Mouse (Mus musculus) ES-CJ7 (cell line): ENCODE measurements around the gene Casp3.

ENCODE experiments used
- DNase-seq: peaks from one replicate; pipeline ENCODE4 v3.0.0; 2011; ENCODE audit warnings: low read depth, low spot score

The Casp3 gene

DNA sequence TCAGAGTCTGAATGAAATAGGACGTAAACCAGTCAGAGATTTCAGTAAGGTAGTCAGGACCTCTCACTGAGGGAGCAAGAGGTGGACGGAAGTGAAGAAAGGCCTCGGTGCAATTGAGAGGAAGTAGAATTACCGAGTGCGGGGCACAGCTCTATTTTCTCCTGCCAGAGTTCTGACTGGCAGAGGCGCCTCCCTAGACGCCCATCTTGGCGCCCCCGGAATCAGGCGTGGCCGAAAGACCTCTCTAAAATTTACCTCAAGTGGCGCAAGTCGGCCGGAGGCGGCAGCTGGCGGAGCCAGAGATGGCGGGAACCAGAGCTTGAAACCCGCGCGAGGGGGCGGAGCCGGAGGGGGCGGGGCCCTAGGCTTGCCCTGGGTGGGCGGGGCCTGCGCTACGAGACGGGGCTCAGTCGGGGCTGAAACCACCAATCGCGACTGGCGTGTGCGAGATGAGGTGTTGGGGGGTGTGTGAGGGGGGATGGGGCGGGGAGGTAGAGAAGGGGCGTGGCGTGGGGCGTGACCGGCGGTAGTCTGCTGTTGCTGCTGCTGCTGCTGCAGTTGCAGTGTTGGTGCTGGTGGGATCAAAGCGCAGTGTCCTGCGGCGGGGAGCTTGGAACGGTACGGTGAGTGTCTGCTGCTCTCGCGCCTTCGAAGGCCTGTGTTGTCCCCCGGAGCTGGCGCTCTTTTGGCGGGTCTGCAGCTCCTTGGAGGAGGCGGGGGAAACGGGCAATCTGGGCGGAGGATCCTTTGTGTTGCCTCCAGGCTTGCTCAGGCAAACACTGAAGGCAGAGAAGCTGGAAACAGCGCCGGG lies at the start of gene Casp3, which contains the start of gene Primpol:
Gene Casp3 (plus strand): TSS at position 413 of the 811 bp plus-strand sequence.
Gene Primpol (minus strand): TSS at position 334 of the 811 bp plus-strand sequence.
- peak; percentile 98 for DNase-seq

DNA sequence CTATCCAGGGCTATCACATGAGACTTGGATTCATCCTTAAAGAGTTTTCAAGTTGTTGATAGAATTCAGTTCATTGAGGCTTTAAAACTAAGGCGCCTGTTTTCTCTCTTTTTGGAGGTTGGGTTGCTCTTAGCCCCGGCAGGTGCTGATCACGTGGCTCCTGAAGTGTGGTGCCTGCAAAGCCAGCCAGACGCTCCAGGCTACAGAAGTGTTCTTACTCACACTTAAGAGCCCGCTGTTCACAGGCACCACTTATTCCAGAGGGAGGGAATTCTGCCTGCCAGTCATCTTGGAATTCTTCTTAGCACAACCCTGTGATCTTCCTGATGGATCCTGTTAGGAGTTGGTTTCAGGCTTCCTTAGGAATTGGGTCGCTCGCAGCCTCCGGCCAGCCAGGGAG lies 49.1 kb upstream of the Casp3 start:
- DNase-seq: no peak

DNA sequence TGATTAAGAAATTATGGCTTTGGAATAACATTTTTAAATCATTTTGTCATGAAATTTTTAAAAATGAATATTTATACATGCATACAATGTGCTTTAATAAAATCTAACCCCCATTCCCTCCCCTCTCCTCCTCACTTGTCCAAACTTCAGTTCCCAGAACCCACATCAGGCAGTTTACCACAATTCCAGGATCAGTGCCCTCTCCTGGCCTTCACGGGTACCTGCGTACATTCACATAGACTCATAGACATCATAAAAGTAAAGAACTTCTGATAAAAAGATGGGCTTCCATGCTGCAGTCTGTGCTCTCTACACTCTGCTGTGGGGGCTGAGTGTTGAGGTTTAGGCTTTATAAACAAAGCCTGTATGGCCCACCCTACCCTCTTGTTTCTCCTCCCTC lies 48.1 kb upstream of the Casp3 start:
- DNase-seq: peak; percentile 48

DNA sequence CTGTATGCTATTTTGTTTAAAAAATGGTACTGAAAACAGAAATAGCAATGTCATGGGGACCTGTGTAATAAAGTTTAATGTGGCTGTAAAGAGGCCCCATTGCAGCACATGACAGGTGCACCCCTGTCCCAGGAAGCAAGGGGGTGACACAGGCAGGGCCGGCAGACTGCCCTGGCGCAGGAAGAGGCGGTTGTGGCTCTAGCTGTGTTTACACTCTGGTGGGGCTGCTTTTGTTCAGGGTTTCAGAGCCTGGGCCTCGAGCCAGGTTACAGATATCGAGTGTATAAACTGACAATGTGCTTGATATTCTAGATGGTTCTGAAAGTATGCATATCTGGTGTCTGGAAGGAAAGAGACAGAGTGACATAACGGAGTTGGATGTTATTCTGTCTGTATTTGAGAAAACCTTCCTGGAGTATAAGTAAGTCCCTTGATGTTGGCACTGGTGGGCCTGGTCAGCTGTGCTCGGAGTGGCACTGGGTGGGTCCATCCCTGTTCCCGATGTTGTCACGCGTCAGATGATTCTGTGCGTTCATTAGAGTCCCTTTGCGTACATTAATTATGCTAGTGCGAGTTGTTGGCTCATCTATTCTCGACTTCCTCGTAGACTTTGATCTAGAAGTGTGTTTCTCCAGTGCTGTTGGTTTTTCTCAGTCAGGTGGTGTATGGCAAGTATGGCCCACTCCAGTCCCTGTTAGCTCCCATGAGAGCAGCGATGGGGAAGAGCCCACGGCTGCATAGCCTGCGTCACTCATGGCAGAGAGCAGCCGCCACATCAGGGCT lies 47.2 kb upstream of the Casp3 start:
- no peak for DNase-seq

DNA sequence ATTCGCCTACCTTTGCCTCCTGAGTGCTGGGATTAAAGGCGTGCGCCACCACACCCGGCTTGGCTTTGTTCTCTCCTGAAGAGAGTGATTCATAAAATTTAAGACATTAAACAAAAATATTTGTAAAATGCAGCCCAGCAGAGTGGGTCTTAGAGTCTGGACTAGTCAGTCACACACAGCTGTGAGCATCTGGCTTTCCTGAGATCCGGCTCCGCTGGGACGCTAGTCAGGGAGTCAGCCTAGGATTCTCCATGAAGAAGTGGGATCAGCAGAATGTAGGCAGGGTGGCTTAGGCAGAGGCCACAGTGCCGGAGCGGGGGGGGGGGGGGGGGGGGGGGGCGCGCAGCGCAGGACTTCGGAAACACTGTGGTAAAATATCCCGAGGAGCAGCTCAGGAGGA lies 46.4 kb upstream of the Casp3 start:
- DNase-seq: no peak

DNA sequence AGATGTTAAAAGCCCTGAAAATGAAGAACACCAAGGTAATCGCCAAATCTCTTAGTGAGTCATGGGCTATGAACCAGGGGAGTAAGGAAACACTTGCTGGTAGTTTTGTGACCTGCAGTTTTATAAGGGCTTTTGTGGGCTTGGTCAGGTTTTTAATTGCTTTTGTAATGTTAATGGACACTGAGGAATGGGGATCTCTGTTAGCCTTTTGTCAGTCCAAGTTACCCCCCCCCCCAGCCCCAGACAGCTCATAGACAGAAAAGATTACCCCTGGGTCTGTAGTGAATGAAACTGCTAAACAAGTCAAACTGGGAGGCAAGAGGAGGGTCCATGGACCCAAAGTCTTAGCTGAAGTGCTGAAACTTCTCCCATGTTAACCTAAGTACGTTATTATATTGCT lies 43.6 kb upstream of the Casp3 start:
- DNase-seq: peak; percentile 69

DNA sequence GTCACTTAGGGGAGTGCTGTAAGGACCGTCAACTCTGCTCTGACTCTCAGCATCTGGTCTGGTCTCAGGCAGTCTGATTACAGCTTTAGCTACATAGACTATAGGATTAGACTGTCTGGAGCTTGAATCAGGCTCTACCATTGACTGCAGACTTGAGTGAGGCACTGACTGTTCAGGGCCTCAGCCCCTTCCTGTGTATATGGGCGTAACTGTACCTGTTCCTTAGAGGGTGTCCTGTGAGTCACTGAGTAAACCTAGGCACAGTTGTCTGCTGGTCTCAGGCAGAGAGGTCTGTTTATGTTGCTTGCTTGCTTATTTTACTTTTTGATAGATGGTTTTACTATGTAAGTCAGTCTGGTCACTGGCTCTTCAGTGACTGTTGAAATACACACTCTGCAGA lies 43.1 kb upstream of the Casp3 start:
- peak; percentile 30 for DNase-seq

DNA sequence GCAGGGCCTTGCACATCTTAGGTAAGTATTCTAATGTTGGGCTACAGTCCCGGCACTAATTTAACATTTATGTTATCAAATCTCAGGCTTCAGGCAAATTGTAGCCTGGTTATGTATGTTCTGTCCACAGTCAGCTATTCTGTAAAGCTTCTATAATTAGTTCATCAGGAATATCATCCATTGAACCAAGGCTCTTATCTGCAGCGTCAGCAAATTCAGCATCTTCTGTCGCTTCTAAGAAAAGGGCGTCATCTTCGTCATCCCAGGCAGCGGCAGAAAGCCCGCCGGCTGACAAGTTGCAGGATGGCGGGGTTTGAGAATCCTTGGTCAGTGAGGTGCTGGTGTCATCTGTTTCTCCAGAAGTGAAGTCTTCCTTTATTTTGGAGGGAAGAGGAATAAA lies 38.3 kb upstream of the Casp3 start:
- DNase-seq: no peak

DNA sequence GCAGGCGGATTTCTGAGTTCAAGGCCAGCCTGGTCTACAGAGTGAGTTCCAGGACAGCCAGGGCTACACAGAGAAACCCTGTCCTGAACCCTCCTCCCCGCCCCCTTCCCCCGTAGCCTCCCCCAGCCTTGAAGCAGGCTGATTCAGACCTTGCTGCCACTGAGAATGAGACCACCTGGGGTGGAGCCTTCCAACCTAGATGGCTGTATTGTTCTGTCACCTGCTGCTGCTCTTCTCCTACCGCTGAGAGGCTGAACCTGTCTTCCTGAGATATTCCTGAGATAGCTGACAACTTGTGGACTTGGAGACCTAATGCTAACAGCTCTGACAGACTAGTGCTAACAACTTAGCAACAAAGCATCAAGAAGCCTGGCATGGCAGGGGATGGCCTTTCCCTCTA lies 32.8 kb upstream of the Casp3 start:
- peak; percentile 80 for DNase-seq

DNA sequence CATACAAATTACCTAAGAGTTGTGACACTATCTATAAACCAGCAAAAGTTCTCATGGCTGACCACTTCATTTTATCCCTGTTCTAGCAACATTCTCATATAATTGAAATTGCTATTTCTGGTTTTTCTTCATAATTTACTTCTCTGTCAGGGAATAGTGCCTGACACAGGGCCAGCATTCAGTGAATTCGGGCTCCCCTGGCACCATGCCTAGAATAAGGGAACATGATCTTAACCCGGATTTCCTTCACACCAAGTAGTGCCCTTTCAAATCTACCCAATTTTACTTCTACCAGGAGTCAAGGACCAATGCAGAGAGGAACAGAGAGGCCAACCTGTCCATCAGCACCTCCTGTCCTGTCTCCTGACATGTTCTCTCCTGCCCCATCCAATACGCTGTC lies 31.5 kb upstream of the Casp3 start:
- no peak for DNase-seq

DNA sequence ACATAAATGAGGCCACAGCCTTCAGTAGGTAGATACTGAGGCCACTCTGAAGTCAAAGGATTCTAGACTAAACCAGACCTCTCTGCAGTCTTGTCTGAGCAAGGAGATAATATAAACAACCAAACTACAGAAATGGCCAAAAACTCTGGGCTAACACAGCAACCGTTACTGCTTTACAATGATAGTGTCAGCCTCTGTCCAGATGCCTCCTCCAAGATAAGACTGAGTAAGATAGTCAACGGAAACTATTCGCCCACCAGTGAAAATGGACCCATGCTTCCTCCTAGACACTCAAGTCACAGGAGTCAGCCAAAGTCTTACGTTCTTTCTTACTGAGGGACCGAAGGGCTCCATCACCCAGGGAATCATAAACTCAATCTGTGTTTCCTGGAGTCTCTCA lies 29.2 kb upstream of the Casp3 start:
- no peak for DNase-seq

DNA sequence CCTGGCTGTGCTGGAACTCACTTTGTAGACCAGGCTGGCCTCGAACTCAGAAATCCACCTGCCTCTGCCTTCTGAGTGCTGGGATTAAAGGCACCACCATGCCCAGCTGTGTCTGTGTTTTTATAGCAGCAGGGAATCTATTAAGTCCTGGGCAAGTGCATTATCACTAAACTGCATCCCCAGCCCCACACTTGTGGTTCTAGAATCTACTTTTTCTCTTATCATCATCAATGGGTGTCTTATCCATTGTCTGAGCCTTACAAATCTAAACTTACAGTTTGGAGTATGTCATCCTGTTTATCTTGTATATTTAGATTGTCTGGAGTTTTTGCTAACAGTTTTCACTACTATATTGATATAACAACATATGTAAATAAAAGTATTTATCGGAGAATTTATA lies 28.4 kb upstream of the Casp3 start:
- DNase-seq: no peak

DNA sequence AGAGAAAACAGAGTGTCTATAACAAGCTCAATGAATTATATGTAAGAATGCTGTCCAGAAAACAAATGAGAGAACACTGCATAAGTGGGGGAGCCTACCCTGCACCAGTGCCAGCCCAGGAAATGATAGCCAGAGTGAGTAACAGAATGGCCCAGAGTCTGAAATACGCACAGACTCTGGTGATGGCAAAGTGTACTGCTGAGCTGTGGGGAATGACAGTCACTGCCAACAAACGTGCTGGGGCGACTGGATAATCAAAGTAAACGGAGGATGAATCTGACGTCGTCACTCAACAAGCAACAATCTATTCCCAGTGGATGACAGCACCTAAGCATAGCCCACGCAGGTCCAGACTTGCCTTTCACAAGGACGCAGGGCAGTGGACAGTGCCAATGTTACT lies 24.0 kb upstream of the Casp3 start:
- DNase-seq: no peak

DNA sequence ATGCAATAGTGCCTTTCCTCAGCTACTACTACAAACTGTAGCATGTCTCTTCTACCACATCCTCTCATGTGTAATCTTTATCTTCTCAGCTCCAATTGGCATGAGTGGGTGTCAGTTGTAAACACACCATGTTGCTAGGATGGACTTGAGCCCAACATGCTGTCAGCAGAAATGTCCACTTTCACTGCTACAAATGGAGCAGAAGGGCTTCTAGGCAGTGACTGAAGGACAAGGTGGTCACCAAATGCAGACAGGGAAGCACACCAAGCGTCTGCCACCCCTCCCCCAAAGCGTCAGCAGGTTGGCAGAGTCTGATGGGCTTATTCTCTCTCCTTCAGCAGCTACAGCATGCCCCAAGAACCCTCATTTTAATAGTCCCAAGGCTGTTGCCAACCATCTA lies 23.3 kb upstream of the Casp3 start:
- no peak for DNase-seq

DNA sequence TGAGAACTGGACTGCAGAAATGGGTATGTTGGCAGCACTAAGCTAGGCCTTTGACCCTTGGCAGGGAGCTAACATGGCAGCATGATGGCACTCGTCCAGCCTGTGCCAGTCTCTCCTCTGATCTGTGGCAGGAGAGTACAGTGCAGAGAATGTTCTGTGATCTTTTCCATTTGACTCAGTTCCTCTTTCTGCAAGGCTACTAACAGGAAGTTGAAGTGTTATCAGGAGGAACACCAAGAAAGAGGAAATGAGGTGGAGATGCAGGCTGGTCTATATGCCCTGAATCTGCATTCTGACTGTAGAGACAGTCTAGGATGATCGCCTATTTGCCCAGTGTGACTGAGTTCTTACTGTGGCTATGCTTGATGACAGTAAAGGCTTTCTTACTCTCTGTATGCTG lies 21.5 kb upstream of the Casp3 start:
- DNase-seq: no peak

DNA sequence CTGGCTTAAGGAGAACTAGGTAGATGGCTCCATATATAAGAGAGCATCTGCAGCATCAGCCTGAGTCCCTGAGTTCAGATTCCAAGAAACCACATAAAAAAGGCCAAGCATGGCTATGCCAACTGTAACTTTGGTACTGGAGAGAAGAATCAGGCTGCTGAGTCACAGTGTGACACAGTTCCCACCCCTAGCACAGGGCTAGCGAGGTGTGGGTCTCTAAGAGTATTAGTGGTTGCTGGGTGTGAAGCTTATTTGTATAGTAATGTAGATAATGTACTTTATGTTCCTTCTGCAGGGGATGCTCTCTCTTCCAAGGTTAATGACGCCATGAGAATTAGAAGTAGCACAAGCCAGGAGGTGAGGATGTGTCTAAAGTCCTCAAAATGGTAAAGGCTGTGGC lies 20.6 kb upstream of the Casp3 start:
- DNase-seq: no peak

DNA sequence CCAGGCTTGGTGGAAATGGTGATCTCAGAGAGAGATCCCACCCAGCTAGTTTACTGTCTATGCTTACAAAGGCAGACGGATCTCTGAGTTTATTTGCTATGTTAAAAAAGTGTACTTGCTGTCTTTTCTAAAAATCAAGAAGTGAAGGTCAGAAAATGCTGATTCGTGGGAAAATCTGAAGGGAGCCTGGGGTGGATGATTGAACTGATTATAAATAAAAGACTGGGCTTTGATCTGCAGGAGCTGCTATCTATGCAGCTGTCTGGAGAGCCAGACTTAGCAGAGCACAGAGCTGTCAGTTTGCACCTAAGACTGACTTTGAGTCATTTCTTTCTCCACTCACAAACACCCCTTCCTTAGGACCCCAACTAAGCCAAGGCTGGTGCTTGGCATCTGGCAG lies 19.7 kb upstream of the Casp3 start:
- no peak for DNase-seq

DNA sequence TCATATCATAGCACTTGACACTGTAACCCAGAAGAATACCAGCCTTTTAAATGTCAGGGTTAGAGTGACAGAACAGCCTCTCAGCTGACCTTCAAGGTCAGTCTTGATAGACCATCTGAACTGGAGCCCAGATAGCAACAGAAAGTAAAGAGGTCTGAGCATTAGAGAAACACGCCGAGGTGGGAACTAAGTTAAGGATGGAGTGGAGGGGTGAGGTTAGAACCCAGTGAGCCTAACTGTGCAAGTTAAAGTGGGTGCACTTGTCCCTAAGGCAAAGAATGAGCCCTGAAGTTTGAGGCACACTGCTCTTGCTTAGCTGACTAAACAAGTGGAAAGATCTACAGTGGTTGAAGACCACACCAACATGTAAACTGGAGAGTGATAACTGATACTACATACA lies 19.0 kb upstream of the Casp3 start:
- DNase-seq: no peak

DNA sequence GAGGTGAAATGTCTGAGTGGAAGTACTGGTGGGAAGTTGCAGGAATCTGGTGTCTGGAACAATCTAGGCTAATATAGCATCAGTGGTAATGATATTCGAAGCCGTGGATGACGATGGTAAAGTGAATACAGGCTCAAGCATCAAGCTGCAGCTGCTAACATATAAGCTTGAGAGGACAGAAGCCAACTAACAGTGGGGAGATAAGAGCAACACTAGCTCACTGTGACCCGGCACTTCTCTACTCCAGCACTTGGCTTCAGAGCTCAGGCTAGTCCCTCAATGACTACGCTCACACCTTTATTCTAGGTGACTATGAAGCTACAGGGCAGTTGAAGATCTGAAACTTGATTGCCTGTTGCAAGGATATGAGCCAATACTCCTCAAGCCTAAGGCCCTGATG lies 18.3 kb upstream of the Casp3 start:
- DNase-seq: no peak

DNA sequence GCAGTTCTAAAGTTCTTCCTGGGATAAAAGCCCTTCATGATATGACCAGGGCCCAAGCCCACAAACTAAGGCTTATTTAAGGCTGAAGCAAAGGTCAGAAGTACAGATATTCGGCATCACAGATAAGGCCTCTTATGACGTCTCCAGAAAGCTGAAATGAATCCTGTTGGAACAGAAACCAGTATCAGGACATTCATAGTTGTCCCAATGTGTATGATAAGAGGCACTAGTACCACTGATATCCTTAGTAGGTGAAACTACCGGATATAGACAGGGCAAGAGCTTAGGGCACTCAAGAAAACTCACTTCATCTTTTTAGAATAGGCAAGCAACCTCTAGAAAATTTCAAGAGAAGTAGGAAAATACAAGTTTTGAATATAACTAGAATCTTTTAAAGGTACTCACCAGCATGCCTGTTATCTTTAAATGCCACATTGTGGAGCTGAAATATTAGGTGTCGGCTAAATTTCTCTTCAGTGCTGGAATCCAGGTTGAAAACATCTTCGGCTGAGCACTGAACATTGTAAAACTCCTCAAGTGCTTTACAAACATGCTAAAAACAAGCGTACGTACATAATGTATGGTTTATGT lies 17.7 kb upstream of the Casp3 start:
- DNase-seq: no peak

DNA sequence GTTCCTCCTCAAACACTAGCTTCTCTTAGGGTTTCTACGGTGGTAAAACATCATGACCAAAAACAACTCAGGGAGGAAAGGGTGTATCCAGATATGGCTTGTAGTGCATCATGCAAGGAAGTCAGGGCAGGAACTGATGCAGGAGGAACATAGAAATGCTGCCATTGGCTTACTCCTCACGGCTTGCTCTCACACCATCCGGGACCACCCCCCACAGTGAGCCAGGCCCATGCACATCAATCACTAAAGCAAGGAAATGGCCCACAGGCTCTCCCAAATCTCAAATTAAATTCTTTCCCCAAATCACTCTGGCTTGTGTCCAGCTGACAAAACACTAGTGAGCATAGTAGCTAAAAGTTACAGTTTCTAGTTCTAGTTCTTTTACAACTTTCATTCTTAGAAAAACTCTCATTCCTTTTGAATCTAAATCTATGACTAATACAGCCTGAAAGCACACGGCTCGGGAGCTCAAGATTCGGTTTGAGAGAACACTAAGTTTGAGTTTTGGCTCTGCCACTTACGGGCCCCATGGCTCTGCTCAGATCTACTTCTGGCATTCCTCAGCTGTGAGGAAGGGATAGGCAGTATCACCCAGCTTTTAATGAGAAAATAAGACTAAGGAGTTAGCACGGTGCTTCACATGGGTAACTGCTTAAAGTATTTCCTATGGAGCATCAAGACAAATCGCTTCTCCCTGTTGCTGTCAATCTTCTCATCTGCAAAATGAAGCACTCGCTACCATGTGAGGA lies 16.0 kb upstream of the Casp3 start:
- no peak for DNase-seq

DNA sequence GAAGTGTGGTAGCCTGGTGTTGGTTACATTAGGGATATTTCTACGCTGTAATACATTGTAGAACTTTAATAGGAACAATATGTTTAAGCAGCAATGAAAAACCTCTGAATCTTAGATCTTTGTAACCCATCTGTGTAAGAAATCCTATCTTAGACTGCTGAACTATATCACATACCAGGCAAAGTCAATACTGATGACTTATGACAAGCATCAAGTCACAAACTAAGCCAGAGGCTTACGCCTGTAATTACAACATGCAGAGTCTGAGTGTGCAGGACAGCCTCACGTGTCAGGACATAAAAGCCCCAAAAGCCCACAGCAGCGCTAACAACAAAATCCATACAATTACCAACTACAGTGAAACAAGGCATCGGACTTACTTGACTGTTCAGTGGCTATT lies 13.5 kb upstream of the Casp3 start:
- no peak for DNase-seq
